Mouse (Mus musculus): Measurements from ENCODE around the gene Gm5136. TPM values are rescaled to one million over a fixed set of nuclear protein-coding genes. Genes with fewer than 3 reads are reported as not detected.

Gene Gm5136
- polyA plus RNA-seq, 1 experiment = not detected

DNA sequence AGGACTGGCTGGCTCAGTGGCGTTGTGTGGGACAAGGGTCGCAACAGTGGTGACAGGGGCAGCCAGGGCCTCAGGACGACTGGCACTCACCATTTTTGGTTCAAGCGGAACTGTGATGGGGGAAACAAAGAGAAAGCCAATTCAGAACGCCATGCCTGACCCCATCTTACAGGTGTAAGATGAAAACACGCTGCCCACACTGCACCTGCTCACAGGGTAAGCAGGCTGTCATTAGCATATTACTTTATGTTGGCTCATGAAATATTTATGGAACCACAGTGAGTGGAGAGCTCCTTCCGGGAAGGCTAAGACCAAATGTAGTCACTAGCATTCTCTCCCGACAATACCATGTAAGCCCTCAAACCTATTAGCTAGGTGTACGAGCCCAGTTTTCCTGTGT is 9.0 kb downstream of the Gm5136 start:
- Histone ChIP-seq H3K4me3 (replicated peaks; ENCODE audit: extremely low read depth, low read depth, low read length) (no peak overlapping the region), H3K4me1 (ENCODE audit: control insufficient read depth, insufficient read depth, low read length) (no peaks in the 10 kb centered on the region)
- WGBS = 72% methylated on average over 9 of the region's 9 CpGs
- no peak for TF ChIP-seq CTCF (IDR thresholded peaks at IDR 0.05; ENCODE audit: insufficient read depth, low read length)
- TF ChIP-seq POLR2A (IDR thresholded peaks at IDR 0.05; ENCODE audit: borderline replicate concordance, extremely low read depth, low read depth, low read length) = no peak
- no peak for DNase-seq

DNA sequence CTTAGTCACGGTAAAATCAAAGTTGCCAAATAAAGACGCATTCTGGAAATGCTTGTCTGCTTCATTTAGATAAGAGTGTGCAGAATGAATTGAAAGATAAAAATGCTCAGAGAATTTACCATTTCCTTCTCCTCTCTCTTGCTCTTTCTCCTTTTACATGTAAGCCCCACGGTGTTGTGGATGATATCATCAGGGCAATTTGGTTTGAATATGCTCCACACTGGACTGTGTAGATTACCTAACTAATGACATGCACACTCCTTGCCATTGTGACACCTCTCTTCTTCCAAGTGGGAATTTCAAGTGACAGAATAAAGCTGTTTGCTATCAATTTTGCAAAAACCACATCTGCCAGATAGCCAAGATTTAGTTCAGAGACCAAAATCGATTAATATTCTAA is 13.3 kb downstream of the Gm5136 start:
- 53% methylated on average over 4 of the region's 4 CpGs for WGBS
- Histone ChIP-seq H3K4me3 (replicated peaks; ENCODE audit: extremely low read depth, low read depth, low read length) (no peak overlapping the region), H3K4me1 (ENCODE audit: control insufficient read depth, insufficient read depth, low read length) (no peaks in the 10 kb centered on the region)
- no peak for DNase-seq
- TF ChIP-seq POLR2A (IDR thresholded peaks at IDR 0.05; ENCODE audit: borderline replicate concordance, extremely low read depth, low read depth, low read length) (no peak), CTCF (IDR thresholded peaks at IDR 0.05; ENCODE audit: insufficient read depth, low read length) (no peak)

GRCm38 (mm10) chr10:108679675-108680390 is 20.1 kb downstream of the Gm5136 start:
- 36% methylated on average over 14 of the region's 14 CpGs for WGBS
- TF ChIP-seq POLR2A (IDR thresholded peaks at IDR 0.05; ENCODE audit: borderline replicate concordance, extremely low read depth, low read depth, low read length) = no peak
- TF ChIP-seq CTCF (IDR thresholded peaks at IDR 0.05; ENCODE audit: insufficient read depth, low read length) = no peak
- Histone ChIP-seq H3K4me1 (ENCODE audit: control insufficient read depth, insufficient read depth, low read length) (no peaks in the 10 kb centered on the region), H3K4me3 (replicated peaks; ENCODE audit: extremely low read depth, low read depth, low read length) (no peak overlapping the region)
- DNase-seq = no peak

GRCm38 (mm10) chr10:108677053-108677452 is 22.9 kb downstream of the Gm5136 start:
- WGBS = 79% methylated on average over 8 of the region's 8 CpGs
- TF ChIP-seq CTCF (IDR thresholded peaks at IDR 0.05; ENCODE audit: insufficient read depth, low read length) (no peak), POLR2A (IDR thresholded peaks at IDR 0.05; ENCODE audit: borderline replicate concordance, extremely low read depth, low read depth, low read length) (no peak)
- no peak for DNase-seq
- H3K4me3 ChIP-seq (replicated peaks; ENCODE audit: extremely low read depth, low read depth, low read length) = no peak overlapping the region
- H3K4me1 ChIP-seq (ENCODE audit: control insufficient read depth, insufficient read depth, low read length) = no peaks in the 10 kb centered on the region

GRCm38 (mm10) chr10:108668944-108669343 is 31.0 kb downstream of the Gm5136 start:
- no peak for TF ChIP-seq CTCF (IDR thresholded peaks at IDR 0.05; ENCODE audit: insufficient read depth, low read length)
- no peak for TF ChIP-seq POLR2A (IDR thresholded peaks at IDR 0.05; ENCODE audit: borderline replicate concordance, extremely low read depth, low read depth, low read length)
- Histone ChIP-seq H3K4me1 (ENCODE audit: control insufficient read depth, insufficient read depth, low read length) (no peaks in the 10 kb centered on the region), H3K4me3 (replicated peaks; ENCODE audit: extremely low read depth, low read depth, low read length) (no peak overlapping the region)
- no peak for DNase-seq
- 87% methylated on average over 3 of the region's 3 CpGs for WGBS

- Histone ChIP-seq H3K4me3 (replicated peaks; ENCODE audit: extremely low read depth, low read depth, low read length) (no peak overlapping the region), H3K4me1 (ENCODE audit: control insufficient read depth, insufficient read depth, low read length) (no peaks in the 10 kb centered on the region)
- WGBS = 54% methylated on average over 3 of the region's 3 CpGs
- no peak for TF ChIP-seq CTCF (IDR thresholded peaks at IDR 0.05; ENCODE audit: insufficient read depth, low read length)
- no peak for TF ChIP-seq POLR2A (IDR thresholded peaks at IDR 0.05; ENCODE audit: borderline replicate concordance, extremely low read depth, low read depth, low read length)
- DNase-seq = no peak
Observed at GRCm38 (mm10) chr10:108660295-108660694, 39.7 kb downstream of the Gm5136 start.

DNA sequence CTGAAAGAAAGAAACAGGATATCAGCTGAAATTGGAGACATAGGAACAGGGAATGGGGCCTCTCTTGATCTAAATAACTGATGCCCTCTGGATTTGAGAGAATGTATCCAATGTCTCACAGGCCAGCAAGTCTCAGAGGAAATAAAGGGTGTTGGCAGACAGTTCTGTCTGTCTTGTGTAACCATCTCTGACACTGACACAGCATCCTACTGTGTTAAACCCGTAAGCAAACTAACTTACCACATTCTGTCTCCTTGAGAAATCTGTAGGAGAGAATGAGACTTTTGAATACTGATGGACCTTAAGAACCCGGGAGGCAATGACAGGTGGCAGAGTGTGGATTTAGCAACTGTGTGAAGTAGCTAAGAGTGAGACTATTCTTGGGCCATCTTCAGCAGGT is 41.7 kb downstream of the Gm5136 start:
- Histone ChIP-seq H3K4me3 (replicated peaks; ENCODE audit: extremely low read depth, low read depth, low read length) (no peak overlapping the region), H3K4me1 (ENCODE audit: control insufficient read depth, insufficient read depth, low read length) (no peaks in the 10 kb centered on the region)
- 69% methylated on average over 2 of the region's 2 CpGs for WGBS
- no peak for DNase-seq
- TF ChIP-seq POLR2A (IDR thresholded peaks at IDR 0.05; ENCODE audit: borderline replicate concordance, extremely low read depth, low read depth, low read length) (no peak), CTCF (IDR thresholded peaks at IDR 0.05; ENCODE audit: insufficient read depth, low read length) (no peak)

GRCm38 (mm10) chr10:108657669-108658068 is 42.3 kb downstream of the Gm5136 start:
- H3K4me1 ChIP-seq (ENCODE audit: control insufficient read depth, insufficient read depth, low read length) = no peaks in the 10 kb centered on the region
- H3K4me3 ChIP-seq (replicated peaks; ENCODE audit: extremely low read depth, low read depth, low read length) = no peak overlapping the region
- TF ChIP-seq POLR2A (IDR thresholded peaks at IDR 0.05; ENCODE audit: borderline replicate concordance, extremely low read depth, low read depth, low read length) (no peak), CTCF (IDR thresholded peaks at IDR 0.05; ENCODE audit: insufficient read depth, low read length) (no peak)
- no peak for DNase-seq

- no peak for TF ChIP-seq POLR2A (IDR thresholded peaks at IDR 0.05; ENCODE audit: borderline replicate concordance, extremely low read depth, low read depth, low read length)
- TF ChIP-seq CTCF (IDR thresholded peaks at IDR 0.05; ENCODE audit: insufficient read depth, low read length) = no peak
- 56% methylated on average over 4 of the region's 4 CpGs for WGBS
- no peak for DNase-seq
- Histone ChIP-seq H3K4me1 (ENCODE audit: control insufficient read depth, insufficient read depth, low read length) (no peaks in the 10 kb centered on the region), H3K4me3 (replicated peaks; ENCODE audit: extremely low read depth, low read depth, low read length) (no peak overlapping the region)
Observed at GRCm38 (mm10) chr10:108656898-108657297, 43.1 kb downstream of the Gm5136 start.

- no peaks in the 10 kb centered on the region for H3K4me1 ChIP-seq (ENCODE audit: control insufficient read depth, insufficient read depth, low read length)
- H3K4me3 ChIP-seq (replicated peaks; ENCODE audit: extremely low read depth, low read depth, low read length) = no peak overlapping the region
- no peak for DNase-seq
- TF ChIP-seq POLR2A (IDR thresholded peaks at IDR 0.05; ENCODE audit: borderline replicate concordance, extremely low read depth, low read depth, low read length) = no peak
- no peak for TF ChIP-seq CTCF (IDR thresholded peaks at IDR 0.05; ENCODE audit: insufficient read depth, low read length)
- WGBS = 95% methylated on average over 11 of the region's 11 CpGs
Observed at GRCm38 (mm10) chr10:108655074-108655473, 44.9 kb downstream of the Gm5136 start.
